Mouse (Mus musculus) layer of hippocampus, adult 8-10 months (tissue): Measurements from ENCODE around the gene Hgf. TPM values are rescaled to one million over a fixed set of nuclear protein-coding genes. Genes with fewer than 3 reads are reported as not detected.

Experiments
- total RNA-seq, 4 experiments: library from RNA; stranded (reverse); gene quantifications; 2 replicates each; pipeline ENCODE4 v1.2.4; 2022

Gene Hgf
- total RNA-seq, 4 experiments from 2014 or later = 4.6 to 8.9 (median 7.4) TPM

Other genes starting within 250 kb of the Hgf start
- gene Gm28710, start 238.3 kb downstream of the Hgf start, total RNA-seq = not detected